Mouse (Mus musculus) hindbrain, embryonic 13.5 days (tissue): ENCODE data around the gene Bbs2. TPM values are rescaled to one million over a fixed set of nuclear protein-coding genes. Genes with fewer than 3 reads are reported as not detected.
"Not testable (repeated sequence)": the region's sequence is repeated elsewhere in the genome, so short reads cannot be mapped to it uniquely, and the experiment has no call there.

Source experiments
- ATAC-seq: fragments of 200-750 bp; cut with Nextera tagmentation; 2 replicates; pipeline ENCODE4 v1.8.0; 2017; ENCODE audit warnings: moderate TSS enrichment; ENCODE audit not compliant: low FRiP score
- H3K27ac ChIP-seq: fragments of 300-500 bp; sonication (generic); 2 replicates; pipeline ENCODE4 v1.5.1; 2015; ENCODE audit warnings: inconsistent platforms, mild to moderate bottlenecking, moderate library complexity
- H3K27me3 ChIP-seq: fragments of 300-500 bp; sonication (generic); 2 replicates; pipeline ENCODE4 v1.6.1; 2015; ENCODE audit warnings: mild to moderate bottlenecking, inconsistent platforms
- H3K36me3 ChIP-seq: fragments of 300-500 bp; sonication (generic); 2 replicates; pipeline ENCODE4 v1.6.1; 2015; ENCODE audit warnings: mild to moderate bottlenecking, inconsistent platforms
- H3K4me1 ChIP-seq: fragments of 300-500 bp; sonication (generic); replicated peaks from 2 replicates; pipeline ENCODE4 v1.6.1; 2015; ENCODE audit warnings: inconsistent platforms
- H3K4me2 ChIP-seq: fragments of 300-500 bp; sonication (generic); 2 replicates; pipeline ENCODE4 v1.6.1; 2015; ENCODE audit warnings: inconsistent platforms, mild to moderate bottlenecking, moderate library complexity
- H3K4me3 ChIP-seq: fragments of 300-500 bp; sonication (generic); 2 replicates; pipeline ENCODE4 v1.5.1; 2015; ENCODE audit warnings: mild to moderate bottlenecking, inconsistent platforms
- H3K9ac ChIP-seq: fragments of 300-500 bp; sonication (generic); 2 replicates; pipeline ENCODE4 v1.6.1; 2015; ENCODE audit warnings: mild to moderate bottlenecking, inconsistent platforms
- H3K9me3 ChIP-seq: fragments of 300-500 bp; sonication (generic); 2 replicates; pipeline ENCODE4 v1.6.1; 2016; ENCODE audit warnings: inconsistent platforms
- WGBS: fragments of 180-500 bp; shearing (Covaris S2); methylation state at CpG from one replicate; pipeline ENCODE4 v1.1.7; 2015; 5-methylcytosine and 5-hydroxymethylcytosine counted together
- polyA plus RNA-seq: library from polyadenylated mRNA; unstranded; fragments of >200 nt; fragmentation: Nextera tagmentation; extraction: Ambion mirVana; gene quantifications from 2 replicates; pipeline ENCODE4 v1.2.1, GENCODE M21; 2015

Gene Bbs2
- 22.0 and 25.3 TPM in 2 replicates for polyA plus RNA-seq

- H3K4me2 ChIP-seq = peak within 1 kb of the TSS; percentile 66
- H3K4me3 ChIP-seq = peak within 1 kb of the TSS; percentile 57
- peaks cover 15% of the 10 kb centered on the region for H3K4me1 ChIP-seq
- H3K27me3 ChIP-seq = no peaks in the 10 kb centered on the region
- no peaks in the 10 kb centered on the region for H3K36me3 ChIP-seq
- H3K9ac ChIP-seq = peak within 1 kb of the TSS; percentile 78
- H3K27ac ChIP-seq = peak within 1 kb of the TSS; percentile 99
- ATAC-seq = peak; percentile 99
- WGBS = 2% methylated on average over 61 of the region's 61 CpGs
- H3K9me3 ChIP-seq = no peaks in the 10 kb centered on the region
These were observed at the start of gene Bbs2 for GRCm38 (mm10) chr8:94098081-94098974. Bbs2 (minus strand) TSS chr8:94098928.

- 45% methylated on average over 5 of the region's 5 CpGs for WGBS
- Histone ChIP-seq H3K27me3 (peaks cover 2% of the 10 kb centered on the region; the same call in 1 of the 2 replicates), H3K36me3 (no peaks in the 10 kb centered on the region), H3K9me3 (no peaks in the 10 kb centered on the region), H3K9ac (no peak overlapping the region), H3K4me3 (no peak overlapping the region), H3K4me1 (peaks cover 13% of the 10 kb centered on the region), H3K4me2 (no peak overlapping the region), H3K27ac (no peak overlapping the region)
- ATAC-seq = no peak
These were observed 49.5 kb upstream of the Bbs2 start for GRCm38 (mm10) chr8:94148236-94148635.

GRCm38 (mm10) chr8:94140266-94140795 is 41.6 kb upstream of the Bbs2 start:
- Histone ChIP-seq H3K27me3 (no peaks in the 10 kb centered on the region), H3K27ac (no peak overlapping the region), H3K9ac (no peak overlapping the region), H3K36me3 (no peaks in the 10 kb centered on the region), H3K4me2 (no peak overlapping the region), H3K4me3 (no peak overlapping the region), H3K9me3 (0 out of 2 replicates have a peak, but pooled peaks cover 3% of the 10 kb centered on the region), H3K4me1 (no peaks in the 10 kb centered on the region)
- ATAC-seq = no peak
- WGBS = 88% methylated on average over 4 of the region's 4 CpGs

GRCm38 (mm10) chr8:94136933-94137332 is 38.2 kb upstream of the Bbs2 start, which contains the start of gene Mt4:
Mt4 (plus strand) TSS chr8:94137197.
- Histone ChIP-seq H3K4me3 (no peak within 1 kb of the TSS), H3K4me2 (no peak within 1 kb of the TSS), H3K4me1 (no peaks in the 10 kb centered on the region), H3K27ac (no peak within 1 kb of the TSS), H3K27me3 (no peaks in the 10 kb centered on the region), H3K9me3 (0 out of 2 replicates have a peak, but pooled peaks cover 3% of the 10 kb centered on the region), H3K9ac (no peak within 1 kb of the TSS), H3K36me3 (no peaks in the 10 kb centered on the region)
- ATAC-seq = no peak
- WGBS = 72% methylated on average over 6 of the region's 6 CpGs

- Histone ChIP-seq H3K27me3 (no peaks in the 10 kb centered on the region), H3K4me3 (no peak overlapping the region), H3K4me2 (no peak overlapping the region), H3K36me3 (no peaks in the 10 kb centered on the region), H3K4me1 (no peaks in the 10 kb centered on the region), H3K27ac (no peak overlapping the region), H3K9me3 (no peaks in the 10 kb centered on the region), H3K9ac (no peak overlapping the region)
- no peak for ATAC-seq
- 81% methylated on average over 7 of the region's 7 CpGs for WGBS
These were observed 37.5 kb upstream of the Bbs2 start for GRCm38 (mm10) chr8:94136192-94136591.

- H3K36me3 ChIP-seq = no peaks in the 10 kb centered on the region
- no peak overlapping the region for H3K9ac ChIP-seq
- H3K27ac ChIP-seq = no peak overlapping the region
- H3K27me3 ChIP-seq = no peaks in the 10 kb centered on the region
- H3K4me3 ChIP-seq = no peak overlapping the region
- no peak for ATAC-seq
- no peak overlapping the region for H3K4me2 ChIP-seq
- H3K4me1 ChIP-seq = no peaks in the 10 kb centered on the region
- no peaks in the 10 kb centered on the region for H3K9me3 ChIP-seq
- WGBS = 89% methylated on average over 6 of the region's 6 CpGs
These were observed 36.8 kb upstream of the Bbs2 start for GRCm38 (mm10) chr8:94135556-94135955.

GRCm38 (mm10) chr8:94134601-94135000 is 35.9 kb upstream of the Bbs2 start:
- 77% methylated on average over 3 of the region's 3 CpGs for WGBS
- H3K4me1 ChIP-seq, H3K36me3 ChIP-seq, ATAC-seq, H3K9ac ChIP-seq, H3K27me3 ChIP-seq, H3K4me3 ChIP-seq, H3K9me3 ChIP-seq, H3K4me2 ChIP-seq, H3K27ac ChIP-seq: not testable (repeated sequence)

- H3K27me3 ChIP-seq = no peaks in the 10 kb centered on the region
- no peaks in the 10 kb centered on the region for H3K9me3 ChIP-seq
- no peak overlapping the region for H3K4me2 ChIP-seq
- 81% methylated on average over 5 of the region's 5 CpGs for WGBS
- no peak overlapping the region for H3K27ac ChIP-seq
- no peaks in the 10 kb centered on the region for H3K36me3 ChIP-seq
- peaks cover 4% of the 10 kb centered on the region; the same call in 1 of the 2 replicates for H3K4me1 ChIP-seq
- no peak for ATAC-seq
- no peak overlapping the region for H3K4me3 ChIP-seq
- no peak overlapping the region for H3K9ac ChIP-seq
These were observed 33.4 kb upstream of the Bbs2 start for GRCm38 (mm10) chr8:94132096-94132495.

- ATAC-seq = no peak
- 89% methylated on average over 4 of the region's 4 CpGs for whole genome bisulfite sequencing
These were observed 31.4 kb upstream of the Bbs2 start for GRCm38 (mm10) chr8:94130126-94130525.

GRCm38 (mm10) chr8:94129133-94129789 is 30.5 kb upstream of the Bbs2 start:
- Histone ChIP-seq H3K27me3 (no peaks in the 10 kb centered on the region), H3K4me3 (no peak overlapping the region), H3K4me2 (no peak overlapping the region), H3K27ac (no peak overlapping the region), H3K4me1 (peaks cover 4% of the 10 kb centered on the region; the same call in 1 of the 2 replicates), H3K9ac (no peak overlapping the region), H3K9me3 (no peaks in the 10 kb centered on the region), H3K36me3 (no peaks in the 10 kb centered on the region)
- 62% methylated on average over 6 of the region's 6 CpGs for WGBS
- no peak for ATAC-seq

More at GRCm38 (mm10) chr8:94130126-94130525, 31.4 kb upstream of the Bbs2 start:
- Histone ChIP-seq H3K4me1 (peaks cover 4% of the 10 kb centered on the region; the same call in 1 of the 2 replicates), H3K4me3 (no peak overlapping the region), H3K4me2 (no peak overlapping the region), H3K27me3 (no peaks in the 10 kb centered on the region), H3K27ac (no peak overlapping the region), H3K36me3 (no peaks in the 10 kb centered on the region), H3K9ac (no peak overlapping the region), H3K9me3 (no peaks in the 10 kb centered on the region)

- H3K27ac ChIP-seq = no peak overlapping the region
- WGBS = 54% methylated on average over 6 of the region's 6 CpGs
- H3K4me2 ChIP-seq = no peak overlapping the region
- no peaks in the 10 kb centered on the region for H3K36me3 ChIP-seq
- H3K9me3 ChIP-seq = no peaks in the 10 kb centered on the region
- peaks cover 11% of the 10 kb centered on the region for H3K4me1 ChIP-seq
- no peak overlapping the region for H3K9ac ChIP-seq
- no peaks in the 10 kb centered on the region for H3K27me3 ChIP-seq
- no peak for ATAC-seq
- no peak overlapping the region for H3K4me3 ChIP-seq
These were observed 29.0 kb upstream of the Bbs2 start for GRCm38 (mm10) chr8:94127711-94128110.

- H3K9me3 ChIP-seq = no peaks in the 10 kb centered on the region
- H3K4me2 ChIP-seq = no peak overlapping the region
- H3K4me3 ChIP-seq = no peak overlapping the region
- no peak for ATAC-seq
- H3K9ac ChIP-seq = no peak overlapping the region; the same call in 1 of the 2 replicates
- no peak overlapping the region for H3K27ac ChIP-seq
- no peaks in the 10 kb centered on the region for H3K36me3 ChIP-seq
- H3K4me1 ChIP-seq = peaks cover 24% of the 10 kb centered on the region
- WGBS = 56% methylated on average over 8 of the region's 8 CpGs
- H3K27me3 ChIP-seq = no peaks in the 10 kb centered on the region
These were observed 24.2 kb upstream of the Bbs2 start for GRCm38 (mm10) chr8:94122711-94123468.
